Mouse (Mus musculus) liver, embryonic 14 days (tissue): ENCODE measurements around the gene Mtif3. TPM values are rescaled to one million over a fixed set of nuclear protein-coding genes. Genes with fewer than 3 reads are reported as not detected.

Experiments
- polyA plus RNA-seq: library from polyadenylated mRNA; depleted of rRNA; stranded (reverse); fragments of >200 nt; gene quantifications from 2 replicates; pipeline ENCODE4 v1.2.3, GENCODE M21; 2012; rRNA removed

Mtif3 gene
- 7.1 and 7.8 TPM in 2 replicates for polyA plus RNA-seq

DNA sequence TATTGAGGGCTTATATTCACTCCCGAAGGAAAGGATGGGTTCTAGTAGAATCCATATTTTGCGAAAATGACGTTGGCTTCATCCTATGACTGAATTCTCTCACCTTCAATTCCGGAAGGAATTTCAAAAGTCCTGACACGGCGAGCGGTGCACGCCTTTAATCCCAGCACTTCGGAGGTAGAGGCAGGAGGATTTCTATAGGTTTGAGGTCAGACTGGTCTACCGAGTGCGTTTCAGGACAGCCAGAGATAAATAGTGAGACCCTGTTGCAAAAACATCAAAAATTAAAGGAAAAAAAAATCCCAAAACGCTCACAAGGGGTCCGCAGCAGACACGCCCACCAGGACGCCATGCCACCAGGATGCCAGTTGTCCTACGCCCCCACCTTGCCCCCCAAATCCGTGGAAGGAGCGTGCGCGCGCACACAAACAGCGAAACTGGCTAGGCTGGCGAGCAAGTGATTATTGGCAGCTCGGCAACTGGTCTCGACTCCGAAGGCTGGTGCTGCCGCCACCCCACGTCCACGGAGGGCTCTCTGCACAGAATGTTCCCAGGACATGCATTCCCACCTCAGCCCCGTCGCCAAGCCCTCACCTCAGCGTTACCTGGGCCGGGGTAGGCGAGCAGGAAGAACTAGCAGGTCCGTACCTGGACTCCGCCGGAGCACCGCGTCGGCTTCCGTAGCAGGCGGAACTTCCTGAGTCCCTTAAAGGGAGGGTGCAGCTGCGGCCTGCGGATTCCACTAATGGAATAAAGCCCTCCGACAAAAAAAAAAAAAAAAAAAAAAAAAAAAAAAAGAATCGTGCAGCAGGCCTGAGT lies at the start of gene Mtif3:
Gene Mtif3, minus strand, starts transcription at position 683 of the 819 bp plus-strand sequence.

DNA sequence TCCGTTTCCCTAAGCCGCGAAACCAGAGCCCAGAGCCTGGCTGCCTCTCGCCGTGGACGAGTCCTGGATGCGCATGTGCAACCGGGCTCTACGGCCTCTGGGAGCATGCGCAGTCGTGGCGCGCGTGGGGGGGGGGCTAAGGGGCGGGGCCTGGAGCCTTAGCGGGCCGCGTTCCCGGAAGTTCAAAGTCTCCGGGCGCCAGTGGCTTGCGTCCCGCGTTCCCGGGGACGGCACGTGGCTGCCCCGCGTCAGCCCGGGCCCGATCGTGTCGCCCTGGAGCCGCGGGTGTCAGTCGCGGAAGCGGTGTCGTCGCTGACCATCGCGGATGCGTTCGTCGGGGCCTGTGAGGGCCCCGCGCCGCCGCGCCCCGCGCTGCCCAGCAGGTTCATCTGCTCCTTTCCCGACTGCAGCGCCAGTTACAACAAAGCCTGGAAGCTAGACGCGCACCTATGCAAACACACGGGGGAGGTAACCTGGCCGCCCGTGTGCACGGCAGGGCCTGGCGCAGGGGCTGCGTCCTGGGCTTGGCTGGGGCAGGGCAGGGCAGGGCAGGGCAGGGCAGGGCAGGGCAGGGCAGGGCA lies 15.0 kb downstream of the Mtif3 start, which contains the start of gene Gtf3a:
Gene Gtf3a, plus strand, starts transcription at position 150 of the 581 bp plus-strand sequence.

Other genes starting within 250 kb of the Mtif3 start
- 7.3 and 8.7 TPM in 2 replicates for gene Usp12, start 168.8 kb downstream of the Mtif3 start, polyA plus RNA-seq
- gene Rpl21, start 130.9 kb downstream of the Mtif3 start, polyA plus RNA-seq, result 269 and 303 TPM in 2 replicates
- 0.62 and 0.99 TPM in 2 replicates for gene Rasl11a, start 118.7 kb downstream of the Mtif3 start, polyA plus RNA-seq
- gene Gtf3a, start 15.1 kb downstream of the Mtif3 start, polyA plus RNA-seq, result 31.0 and 32.8 TPM in 2 replicates
- gene Lnx2, start 112.8 kb upstream of the Mtif3 start, polyA plus RNA-seq, result 3.6 and 4.3 TPM in 2 replicates
- gene Polr1d, start 113.2 kb upstream of the Mtif3 start, polyA plus RNA-seq, result 62.9 and 70.0 TPM in 2 replicates
- not detected in 2 replicates for gene Gsx1, start 224.9 kb upstream of the Mtif3 start, polyA plus RNA-seq